Mouse (Mus musculus): ENCODE results near the gene Nlrp9b.

GRCm38 (mm10) chr7:19962423-19962822 is 28.8 kb upstream of the Nlrp9b start:
- TF ChIP-seq CTCF (IDR thresholded peaks at IDR 0.05; ENCODE audit: low read depth) (no peak), EP300 (IDR thresholded peaks at IDR 0.05; ENCODE audit: low read depth) (no peak)

All from liver, postnatal 0 days (tissue).